Mouse (Mus musculus) E14TG2a.4 (cell line): Measurements from ENCODE around the gene 3110040M04Rik.

Experiments used
- CTCF ChIP-seq: conservative IDR thresholded peaks from 2 replicates; pipeline ENCODE4 v1.5.1; 2014; ENCODE audit warnings: low read length
- POU5F1 ChIP-seq: IDR thresholded peaks from 2 replicates; pipeline ENCODE4 v1.6.1; 2014; ENCODE audit warnings: low read length, borderline replicate concordance

DNA sequence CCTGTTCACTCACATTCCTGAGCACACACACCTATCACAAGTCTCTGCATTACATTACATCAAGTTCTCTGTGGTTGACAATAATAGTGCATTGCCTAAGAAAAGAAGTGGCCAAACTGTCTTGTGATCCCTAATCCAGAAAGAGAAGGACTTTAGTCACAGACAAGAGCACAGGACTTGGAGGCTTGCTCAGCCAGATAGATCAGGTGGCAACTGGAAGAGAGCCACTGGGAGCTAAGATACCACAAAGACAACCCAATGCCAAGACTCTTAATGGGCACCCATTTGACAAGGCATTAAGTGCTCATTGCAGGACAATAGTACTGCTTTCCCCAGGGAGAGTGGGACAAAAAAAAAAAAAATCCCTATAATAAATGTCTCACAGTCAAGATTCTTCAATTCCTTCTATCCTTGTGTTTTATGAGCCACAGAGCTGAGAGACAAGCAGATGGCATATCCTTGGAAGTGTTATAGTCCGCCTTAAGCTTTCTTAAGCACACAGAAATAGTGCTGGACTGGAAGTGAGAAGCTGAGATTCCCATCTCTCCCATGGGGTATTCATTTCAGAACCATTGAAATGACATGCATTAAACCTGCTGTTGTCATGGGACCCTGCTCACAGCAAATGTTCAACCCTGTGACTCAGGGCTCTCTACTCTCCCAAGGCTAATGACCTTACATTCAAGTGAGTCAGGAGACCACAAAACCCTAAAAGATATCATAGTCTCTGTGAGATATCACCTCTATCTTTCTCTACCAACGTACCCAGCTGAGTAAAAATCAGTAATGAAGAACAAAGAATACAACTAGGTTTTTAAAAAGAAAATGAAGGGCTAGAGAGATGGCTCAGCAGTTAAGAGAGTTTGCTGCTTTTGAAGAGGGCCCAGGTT is 32.1 kb upstream of the 3110040M04Rik start:
- TF ChIP-seq CTCF (no peak), POU5F1 (no peak)
